ENCODE assay signal across 23 mouse cellular contexts in the genomic region with DNA sequence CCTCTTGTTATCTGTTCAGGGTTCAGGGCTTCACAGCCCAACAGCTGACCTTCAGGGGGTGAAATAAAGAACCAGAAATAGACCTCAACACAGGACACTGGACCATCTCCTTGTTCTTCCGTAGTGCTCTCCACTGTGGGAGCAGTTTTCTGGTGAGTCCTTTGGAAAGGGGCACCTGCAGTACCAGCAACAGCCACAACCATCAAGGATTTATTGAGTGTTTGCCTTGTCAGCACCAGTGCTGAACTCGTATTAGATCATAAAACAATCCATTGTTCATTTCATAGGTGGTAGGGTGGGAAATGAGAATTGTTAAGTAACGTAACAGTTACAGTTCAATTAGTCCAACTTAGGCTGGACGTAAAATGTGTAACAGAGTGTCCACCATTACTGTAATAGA.
A peak's percentile ranks its signal among the peaks of the same experiment; 100 is the strongest.
DNase-seq lines count a peak whose midpoint lies in the region; ATAC-seq and TF ChIP-seq lines count a peak whose summit lies in the region.
"Had no signal": no experiment of that assay in that cellular context is flagged by ENCODE, and none has a peak within 500 bp of the region (broad histone marks: within the 10 kb centered on the region; RNA-seq: fewer than 3 reads in every experiment).

No protein-coding gene starts in this region.

- no peak overlapping the region for H3K4me3 ChIP-seq in intestine, postnatal 0 days (ENCODE audit: low read depth, low read length)
- H3K4me3 ChIP-seq in intestine, embryonic 15.5 days (replicated peaks), result no peak overlapping the region
- H3K4me3 ChIP-seq in stomach, postnatal 0 days (ENCODE audit: low read depth, low read length), result no peak overlapping the region
- H3K4me3 ChIP-seq: forebrain, embryonic 15.5 days; heart, embryonic 10.5 days; hindbrain, embryonic 13.5 days; midbrain, embryonic 13.5 days; myocyte; neural tube, embryonic 15.5 days had no signal

- DNase-seq in cerebellum, postnatal 10 days, result peak; percentile 13 to 25
- no peak for DNase-seq in cerebellum, postnatal 14 days
- DNase-seq in thymus, postnatal 4 days, result peak; percentile 35
- DNase-seq in thymus, postnatal 25 days, result no peak
- peak; percentile 17 for DNase-seq in stomach, postnatal 0 days (ENCODE audit: low spot score)
- DNase-seq: adrenal gland, adult 8-10 months; cerebellum, adult 9-11 months; embryo, embryonic 11 days; gastrocnemius, postnatal 14 days; left cerebral cortex, postnatal 4 days; lung, adult 2 months; thymus, adult 18-20 months had no signal

- H3K27me3 ChIP-seq in intestine, postnatal 0 days (replicated peaks; ENCODE audit: control insufficient read depth, insufficient read depth, low read length), result no peaks in the 10 kb centered on the region
- no peaks in the 10 kb centered on the region for H3K27me3 ChIP-seq in intestine, embryonic 15.5 days (replicated peaks)
- no peaks in the 10 kb centered on the region for H3K27me3 ChIP-seq in stomach, postnatal 0 days (ENCODE audit: control insufficient read depth, insufficient read depth, low read length)
- H3K27me3 ChIP-seq: forebrain, embryonic 15.5 days; hindbrain, embryonic 13.5 days; midbrain, embryonic 13.5 days; neural tube, embryonic 15.5 days had no signal

- no peaks in the 10 kb centered on the region for H3K36me3 ChIP-seq in intestine, postnatal 0 days (ENCODE audit: control insufficient read depth, insufficient read depth)
- no peaks in the 10 kb centered on the region for H3K36me3 ChIP-seq in intestine, embryonic 15.5 days
- no peaks in the 10 kb centered on the region for H3K36me3 ChIP-seq in stomach, postnatal 0 days (ENCODE audit: control insufficient read depth, insufficient read depth, low read length)
- H3K36me3 ChIP-seq: forebrain, embryonic 15.5 days; heart, embryonic 10.5 days; hindbrain, embryonic 13.5 days; midbrain, embryonic 13.5 days; neural tube, embryonic 15.5 days had no signal

- H3K9ac ChIP-seq in intestine, postnatal 0 days (ENCODE audit: low read depth, low read length), result no peak overlapping the region
- H3K9ac ChIP-seq in intestine, embryonic 15.5 days, result no peak overlapping the region
- H3K9ac ChIP-seq in stomach, postnatal 0 days (ENCODE audit: low read length), result no peak overlapping the region
- H3K9ac ChIP-seq: forebrain, embryonic 15.5 days; hindbrain, embryonic 13.5 days; midbrain, embryonic 13.5 days; neural tube, embryonic 15.5 days had no signal

- TF ChIP-seq CTCF in intestine, postnatal 0 days (IDR thresholded peaks at IDR 0.05; ENCODE audit: low read depth), result peak; percentile 30; the same call in 1 of the 2 replicates
- TF ChIP-seq CTCF in stomach, postnatal 0 days (IDR thresholded peaks at IDR 0.05; ENCODE audit: low read depth), result peak; percentile 44

- H3K4me2 ChIP-seq in intestine, postnatal 0 days (replicated peaks; ENCODE audit: low read depth), result no peak overlapping the region
- H3K4me2 ChIP-seq in intestine, embryonic 15.5 days (replicated peaks), result no peak overlapping the region
- H3K4me2 ChIP-seq in stomach, postnatal 0 days (replicated peaks; ENCODE audit: low read depth), result no peak overlapping the region
- H3K4me2 ChIP-seq: forebrain, embryonic 15.5 days; hindbrain, embryonic 13.5 days; liver, embryonic 11.5 days; midbrain, embryonic 13.5 days; neural tube, embryonic 15.5 days had no signal

- TF ChIP-seq EP300 in stomach, postnatal 0 days (optimal IDR thresholded peaks at IDR 0.05), result no peak

- 60% methylated on average over 4 of the region's 4 CpGs for WGBS in intestine, postnatal 0 days
- 68% methylated on average over 4 of the region's 4 CpGs for WGBS in intestine, embryonic 15.5 days
- 69% methylated on average over 4 of the region's 4 CpGs for WGBS in stomach, postnatal 0 days

- no peak overlapping the region for H3K27ac ChIP-seq in intestine, postnatal 0 days (ENCODE audit: low read depth, low read length)
- no peak overlapping the region for H3K27ac ChIP-seq in intestine, embryonic 15.5 days
- H3K27ac ChIP-seq in stomach, postnatal 0 days (replicated peaks), result no peak overlapping the region
- H3K27ac ChIP-seq: forebrain, embryonic 15.5 days; heart, embryonic 10.5 days; hindbrain, embryonic 13.5 days; midbrain, embryonic 13.5 days; neural tube, embryonic 15.5 days had no signal

- H3K9me3 ChIP-seq in intestine, postnatal 0 days (ENCODE audit: control insufficient read depth), result no peaks in the 10 kb centered on the region
- H3K9me3 ChIP-seq in intestine, embryonic 15.5 days, result no peaks in the 10 kb centered on the region
- no peaks in the 10 kb centered on the region for H3K9me3 ChIP-seq in stomach, postnatal 0 days (ENCODE audit: control insufficient read depth, low read length)
- H3K9me3 ChIP-seq: forebrain, embryonic 15.5 days; heart, embryonic 10.5 days; hindbrain, embryonic 13.5 days; midbrain, embryonic 13.5 days; neural tube, embryonic 15.5 days had no signal

- no peak for ATAC-seq in intestine, postnatal 0 days
- no peak for ATAC-seq in intestine, embryonic 15.5 days
- ATAC-seq in stomach, postnatal 0 days (ENCODE audit: low FRiP score, low TSS enrichment), result no peak
- no peak for ATAC-seq in granulocyte monocyte progenitor cell, adult 5-6 weeks (replicated peaks; ENCODE audit: poor library complexity, severe bottlenecking)
- ATAC-seq: forebrain, embryonic 15.5 days; intestine, embryonic 16.5 days; midbrain, embryonic 13.5 days had no signal

- no peaks in the 10 kb centered on the region for H3K4me1 ChIP-seq in intestine, postnatal 0 days (replicated peaks; ENCODE audit: control insufficient read depth, insufficient read depth, low read length)
- H3K4me1 ChIP-seq in intestine, embryonic 15.5 days (replicated peaks), result no peaks in the 10 kb centered on the region
- H3K4me1 ChIP-seq in stomach, postnatal 0 days (replicated peaks; ENCODE audit: control insufficient read depth, insufficient read depth), result no peaks in the 10 kb centered on the region
- H3K4me1 ChIP-seq: hindbrain, embryonic 13.5 days; midbrain, embryonic 13.5 days; neural tube, embryonic 15.5 days had no signal

Comparison
In these comparisons a context has a peak if more than half of its experiments do, and no peak if none do; other contexts are left out.
1. DNase-seq: peak in cerebellum, postnatal 10 days (2 of 2), thymus, postnatal 4 days (single experiment) and stomach, postnatal 0 days (single experiment); none in cerebellum, postnatal 14 days (0 of 2) and thymus, postnatal 25 days (single experiment).